Mouse (Mus musculus): ENCODE data around the gene Mta1. TPM values are rescaled to one million over a fixed set of nuclear protein-coding genes. Genes with fewer than 3 reads are reported as not detected.

Gene Mta1
- total RNA-seq (2023) = 91.0 TPM

GRCm38 (mm10) chr12:113097749-113098281 is at the start of gene Mta1:
Gene Mta1 (plus strand): TSS chr12:113098278.

GRCm38 (mm10) chr12:113074329-113075062 is 23.6 kb upstream of the Mta1 start, which contains the start of gene Tex22:
Gene Tex22 (plus strand): TSS chr12:113074502.

GRCm38 (mm10) chr12:113139908-113140615 is 42.0 kb downstream of the Mta1 start, which contains the start of gene Crip2:
Gene Crip2 (plus strand): TSS chr12:113140236.

GRCm38 (mm10) chr12:113146112-113147057 is 48.3 kb downstream of the Mta1 start, which contains the start of gene Crip1:
Gene Crip1 (plus strand): TSS chr12:113146316.

GRCm38 (mm10) chr12:113155887-113156539 is 57.9 kb downstream of the Mta1 start, which contains the start of gene Tedc1:
Gene Tedc1 (plus strand): TSS chr12:113156421.

GRCm38 (mm10) chr12:113185442-113186291 is 87.6 kb downstream of the Mta1 start, which contains the start of gene Tmem121:
Gene Tmem121 (plus strand): TSS chr12:113185930.

Other genes starting within 250 kb of the Mta1 start
- 227 TPM for gene Gpr132, start 230.1 kb upstream of the Mta1 start, total RNA-seq (2023)
- gene Jag2, start 168.5 kb upstream of the Mta1 start, total RNA-seq (2023) = 8.6 TPM
- 19.4 TPM for gene Nudt14, start 156.2 kb upstream of the Mta1 start, total RNA-seq (2023)
- gene Btbd6, start 121.8 kb upstream of the Mta1 start, total RNA-seq (2023) = 33.3 TPM
- 200 TPM for gene Brf1, start 97.6 kb upstream of the Mta1 start, total RNA-seq (2023)
- 92.2 TPM for gene Pacs2, start 83.8 kb upstream of the Mta1 start, total RNA-seq (2023)
- 1.5 TPM for gene Tex22, start 23.8 kb upstream of the Mta1 start, total RNA-seq (2023)
- gene Crip2, start 42.0 kb downstream of the Mta1 start, total RNA-seq (2023) = 22.3 TPM
- gene Crip1, start 48.0 kb downstream of the Mta1 start, total RNA-seq (2023) = 953 TPM
- gene Tedc1, start 58.1 kb downstream of the Mta1 start, total RNA-seq (2023) = 9.1 TPM
- 1.1 TPM for gene Tmem121, start 87.7 kb downstream of the Mta1 start, total RNA-seq (2023)

Measured in CD8-positive naive resting alpha-beta T cell, adult 57 days (primary cell).